Mouse (Mus musculus) cortical plate, adult 2 months (tissue): ENCODE data around the gene Krt10.

Experiments used
- CTCF ChIP-seq: fragments of 200-500 bp; IDR thresholded peaks from 2 replicates; pipeline ENCODE4 v1.5.1; 2011; ENCODE audit warnings: mild to moderate bottlenecking, control low read depth, low read length; ENCODE audit not compliant: insufficient read depth; ENCODE audit errors: extremely low read depth
- POLR2A ChIP-seq: fragments of 200-500 bp; IDR thresholded peaks from 2 replicates; pipeline ENCODE4 v1.6.1; 2011; ENCODE audit warnings: mild to moderate bottlenecking, low read length, control low read depth; ENCODE audit not compliant: insufficient read depth; ENCODE audit errors: extremely low read depth

- TF ChIP-seq POLR2A (no peak), CTCF (peak; percentile 69)
Measured at GRCm38 (mm10) chr11:99364412-99364811, 24.8 kb downstream of the Krt10 start.
